Mouse (Mus musculus) monocyte, adult 5-6 weeks (primary cell): Measurements from ENCODE around the gene Atg4a-ps. TPM values are rescaled to one million over a fixed set of nuclear protein-coding genes. Genes with fewer than 3 reads are reported as not detected.
"Not testable (repeated sequence)": the region's sequence is repeated elsewhere in the genome, so short reads cannot be mapped to it uniquely, and the experiment has no call there.

Source experiments
- ATAC-seq: fragments of 153-309, 156-312 bp; replicated peaks from 2 replicates; pipeline ENCODE4 v1.8.0; 2017; ENCODE audit warnings: mild to moderate bottlenecking; ENCODE audit not compliant: low TSS enrichment, insufficient number of reproducible peaks, severe bottlenecking, poor library complexity, low FRiP score
- total RNA-seq: library from RNA; stranded (forward); fragments of 200-1000, 200-491, 200-594 nt; gene quantifications from 3 replicates; pipeline ENCODE4 v1.2.3, GENCODE M21; 2017

Gene Atg4a-ps
- total RNA-seq, result 0.95 to 1.1 TPM (median 0.97 TPM) in 3 replicates

GRCm38 (mm10) chr3:103645968-103646367 lies at the start of gene Atg4a-ps:
Atg4a-ps (minus strand) TSS chr3:103646068.
- not testable (repeated sequence) for ATAC-seq

GRCm38 (mm10) chr3:103695556-103695955 lies 49.7 kb upstream of the Atg4a-ps start:
- ATAC-seq, result no peak

GRCm38 (mm10) chr3:103690506-103690905 lies 44.6 kb upstream of the Atg4a-ps start:
- no peak for ATAC-seq

- no peak for ATAC-seq
Measured at GRCm38 (mm10) chr3:103689043-103689442, 43.2 kb upstream of the Atg4a-ps start.

- ATAC-seq, result no peak
Measured at GRCm38 (mm10) chr3:103683966-103684319, 38.1 kb upstream of the Atg4a-ps start.

- ATAC-seq, result no peak
Measured at GRCm38 (mm10) chr3:103683234-103683965, 37.5 kb upstream of the Atg4a-ps start.

- no peak for ATAC-seq
Measured at GRCm38 (mm10) chr3:103682473-103682872, 36.6 kb upstream of the Atg4a-ps start.

- ATAC-seq, result no peak
Measured at GRCm38 (mm10) chr3:103678811-103679210, 32.9 kb upstream of the Atg4a-ps start.

GRCm38 (mm10) chr3:103672716-103673115 lies 26.8 kb upstream of the Atg4a-ps start:
- ATAC-seq, result no peak

GRCm38 (mm10) chr3:103672113-103672512 lies 26.2 kb upstream of the Atg4a-ps start:
- ATAC-seq, result no peak

- no peak for ATAC-seq
Measured at GRCm38 (mm10) chr3:103663385-103663784, 17.5 kb upstream of the Atg4a-ps start.

GRCm38 (mm10) chr3:103661714-103662113 lies 15.8 kb upstream of the Atg4a-ps start:
- ATAC-seq, result no peak

- no peak for ATAC-seq
Measured at GRCm38 (mm10) chr3:103660012-103660411, 14.1 kb upstream of the Atg4a-ps start.

GRCm38 (mm10) chr3:103650406-103650805 lies 4.5 kb upstream of the Atg4a-ps start:
- ATAC-seq, result no peak

- ATAC-seq, result no peak
Measured at GRCm38 (mm10) chr3:103649716-103650115, 3.8 kb upstream of the Atg4a-ps start.

- ATAC-seq, result no peak
Measured at GRCm38 (mm10) chr3:103648486-103648885, 2.6 kb upstream of the Atg4a-ps start.

- ATAC-seq, result no peak
Measured at GRCm38 (mm10) chr3:103647164-103647867, 1.4 kb upstream of the Atg4a-ps start.

GRCm38 (mm10) chr3:103641301-103641700 lies 4.6 kb downstream of the Atg4a-ps start:
- ATAC-seq, result no peak

GRCm38 (mm10) chr3:103640226-103640803 lies 5.6 kb downstream of the Atg4a-ps start:
- no peak for ATAC-seq

GRCm38 (mm10) chr3:103637641-103638040 lies 8.2 kb downstream of the Atg4a-ps start:
- no peak for ATAC-seq
